Mouse (Mus musculus): ENCODE measurements around the gene Zfp719.

DNA sequence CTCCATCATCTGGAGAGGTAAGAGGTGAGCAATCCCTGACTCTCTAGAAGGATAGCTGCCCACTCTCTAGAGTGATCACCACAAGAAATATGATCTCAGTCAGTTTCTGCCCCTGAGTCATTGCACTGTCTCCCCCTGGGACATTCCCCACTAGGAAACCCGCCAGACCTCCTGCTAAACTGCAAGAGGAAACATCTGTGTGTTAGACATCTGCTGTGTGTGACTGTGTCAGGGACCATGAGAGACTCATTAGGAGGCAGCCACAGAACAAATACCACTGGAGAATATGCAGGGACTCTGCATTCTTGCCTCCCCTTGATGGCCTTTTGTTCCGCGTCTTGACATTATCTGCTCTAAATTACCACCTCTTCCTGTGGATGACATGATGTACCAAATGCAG lies 24.9 kb upstream of the Zfp719 start:
- TF ChIP-seq EP300 (optimal IDR thresholded peaks at IDR 0.05) (no peak), CTCF (IDR thresholded peaks at IDR 0.05; ENCODE audit: low read depth) (no peak)

All from stomach, postnatal 0 days (tissue).